Comparison of ENCODE assay signal across 18 mouse cellular contexts in genomic region chr6:92394628-92395027, GRCm38 (mm10).
A peak's percentile ranks its signal among the peaks of the same experiment; 100 is the strongest.
DNase-seq lines count a peak whose midpoint lies in the region; ATAC-seq and TF ChIP-seq lines count a peak whose summit lies in the region.
"Had no signal": no experiment of that assay in that cellular context is flagged by ENCODE, and none has a peak within 500 bp of the region (broad histone marks: within the 10 kb centered on the region; RNA-seq: fewer than 3 reads in every experiment).

No protein-coding gene starts in this region.

- no peak for TF ChIP-seq POLR2A in olfactory bulb, adult 2 months (IDR thresholded peaks at IDR 0.05; ENCODE audit: insufficient read depth, low read depth, low read length)

- H3K27me3 ChIP-seq in hindbrain, embryonic 10.5 days (ENCODE audit: insufficient read depth, poor library complexity, severe bottlenecking), result no peaks in the 10 kb centered on the region
- H3K27me3 ChIP-seq: hindbrain, embryonic 12.5 days had no signal

- H3K9me3 ChIP-seq in hindbrain, embryonic 10.5 days, result no peaks in the 10 kb centered on the region
- H3K9me3 ChIP-seq: hindbrain, embryonic 12.5 days had no signal

- DNase-seq in frontal cortex, postnatal 25 days (ENCODE audit: low spot score in 2 of 2), result no peak
- peak; percentile 17 for DNase-seq in retina, postnatal 1 day
- no peak for DNase-seq in retina, embryonic 14.5 days (ENCODE audit: low spot score)
- peak; percentile 43 to 63 for DNase-seq in frontal cortex, postnatal 10 days (ENCODE audit: low spot score in 2 of 2)
- DNase-seq in hindbrain, embryonic 10.5 days (ENCODE audit: low spot score), result no peak
- DNase-seq in testis, postnatal 10 days (ENCODE audit: low spot score), result no peak
- DNase-seq: B cell, adult 2 months; cerebellum, adult 8-10 months; gastrocnemius, postnatal 25 days; kidney, adult 2 months; kidney, postnatal 10 days; liver; lung, postnatal 10 days; thymus, postnatal 36 days had no signal

- H3K4me1 ChIP-seq in olfactory bulb, adult 2 months (ENCODE audit: control insufficient read depth, insufficient read depth, low read length), result peaks cover 5% of the 10 kb centered on the region
- peaks cover 9% of the 10 kb centered on the region; the same call in 1 of the 2 replicates for H3K4me1 ChIP-seq in hindbrain, embryonic 10.5 days (replicated peaks)

- no peak for TF ChIP-seq CTCF in olfactory bulb, adult 2 months (IDR thresholded peaks at IDR 0.05; ENCODE audit: insufficient read depth, low read depth, low read length)

- H3K27ac ChIP-seq in olfactory bulb, adult 2 months (ENCODE audit: insufficient read depth, low read depth, low read length), result peak overlapping the region; percentile 20; the same call in 1 of the 2 replicates
- H3K27ac ChIP-seq in hindbrain, embryonic 10.5 days, result no peak overlapping the region
- H3K27ac ChIP-seq: hindbrain, embryonic 12.5 days had no signal

- no peaks in the 10 kb centered on the region for H3K36me3 ChIP-seq in hindbrain, embryonic 10.5 days
- H3K36me3 ChIP-seq: hindbrain, embryonic 12.5 days had no signal

- ATAC-seq in frontal cortex, adult (ENCODE audit: low TSS enrichment), result peak; percentile 74
- ATAC-seq: midbrain, embryonic 16.5 days had no signal

- H3K4me3 ChIP-seq in olfactory bulb, adult 2 months (ENCODE audit: insufficient read depth, low read depth, low read length), result no peak overlapping the region
- H3K4me3 ChIP-seq in hindbrain, embryonic 10.5 days, result no peak overlapping the region
- H3K4me3 ChIP-seq: hindbrain, embryonic 12.5 days had no signal

- WGBS in olfactory bulb, adult 2 months, result 26% methylated on average over 5 of the region's 5 CpGs
- 90% methylated on average over 5 of the region's 5 CpGs for WGBS in hindbrain, embryonic 10.5 days

Comparison
In these comparisons a context has a peak if more than half of its experiments do, and no peak if none do; other contexts are left out.
1. DNase-seq: peak in retina, postnatal 1 day (single experiment) and frontal cortex, postnatal 10 days (2 of 2); none in frontal cortex, postnatal 25 days (0 of 2), retina, embryonic 14.5 days (single experiment), hindbrain, embryonic 10.5 days (single experiment) and testis, postnatal 10 days (single experiment).